Mouse (Mus musculus): ENCODE data around the gene 4931428F04Rik. TPM values are rescaled to one million over a fixed set of nuclear protein-coding genes. Genes with fewer than 3 reads are reported as not detected.
"Not testable (repeated sequence)": the region's sequence is repeated elsewhere in the genome, so short reads cannot be mapped to it uniquely, and the experiment has no call there.

4931428F04Rik gene
- total RNA-seq, 2 experiments from 2014 or later, result 2.8 to 6.3 TPM

- intact Hi-C loops (cut with DNase I), result no loop called here
Observed at GRCm38 (mm10) chr8:105309142-105309847, 19.6 kb upstream of the 4931428F04Rik start.

GRCm38 (mm10) chr8:105308428-105308827, 18.8 kb upstream of the 4931428F04Rik start:
- intact Hi-C loops (cut with DNase I), result no loop called here

More at GRCm38 (mm10) chr8:105309142-105309847, 19.6 kb upstream of the 4931428F04Rik start:
- DNase-seq, result no peak

GRCm38 (mm10) chr8:105307670-105308069, 18.0 kb upstream of the 4931428F04Rik start:
- DNase-seq, result no peak
- intact Hi-C loops (cut with DNase I), result no loop called here

More at GRCm38 (mm10) chr8:105308428-105308827, 18.8 kb upstream of the 4931428F04Rik start:
- DNase-seq, result no peak

GRCm38 (mm10) chr8:105306146-105306691, 16.6 kb upstream of the 4931428F04Rik start:
- no peak for DNase-seq
- intact Hi-C loops (cut with DNase I), result no loop called here

- peak; percentile 59 to 62 for DNase-seq
- intact Hi-C loops (cut with DNase I), result no loop called here
Observed at GRCm38 (mm10) chr8:105305211-105306145, 15.8 kb upstream of the 4931428F04Rik start, which contains the start of gene Elmo3. Elmo3 (plus strand) TSS chr8:105305601.

GRCm38 (mm10) chr8:105304325-105305210, 14.9 kb upstream of the 4931428F04Rik start:
- no peak for DNase-seq
- intact Hi-C loops (cut with DNase I), result no loop called here

- no peak for DNase-seq
- intact Hi-C loops (cut with DNase I), result no loop called here
Observed at GRCm38 (mm10) chr8:105303874-105304273, 14.2 kb upstream of the 4931428F04Rik start.

- DNase-seq, result no peak
- intact Hi-C loops (cut with DNase I), result no loop called here
Observed at GRCm38 (mm10) chr8:105303396-105303795, 13.7 kb upstream of the 4931428F04Rik start.

GRCm38 (mm10) chr8:105299962-105300361, 10.3 kb upstream of the 4931428F04Rik start:
- intact Hi-C loops (cut with DNase I), result loop anchor here (2.0 kb wide), 1 partner anchor 25 kb away; no protein-coding TSS in a partner anchor
- no peak for DNase-seq

- DNase-seq, result peak in 1 of 2 experiments; percentile 12
- intact Hi-C loops (cut with DNase I), result loop anchor here (2.0 kb wide), 1 partner anchor 26 kb away; no protein-coding TSS in a partner anchor
Observed at GRCm38 (mm10) chr8:105298351-105299252, 8.9 kb upstream of the 4931428F04Rik start.

- intact Hi-C loops (cut with DNase I), result loop anchor here (2.0 kb wide), 1 partner anchor 27 kb away; no protein-coding TSS in a partner anchor
- DNase-seq, result peak; percentile 95 to 96
Observed at GRCm38 (mm10) chr8:105297511-105298192, 8.0 kb upstream of the 4931428F04Rik start, which contains the start of gene E2f4. E2f4 (plus strand) TSS chr8:105297663.

- peak in 1 of 2 experiments; percentile 43 for DNase-seq
- intact Hi-C loops (cut with DNase I), result no loop called here
Observed at GRCm38 (mm10) chr8:105295895-105296573, 6.4 kb upstream of the 4931428F04Rik start, which contains the start of gene Exoc3l. Exoc3l (minus strand) TSS chr8:105296101.

- intact Hi-C loops (cut with DNase I), result no loop called here
- DNase-seq, result peak in 1 of 2 experiments; percentile 10
Observed at GRCm38 (mm10) chr8:105295256-105295655, 5.6 kb upstream of the 4931428F04Rik start.

GRCm38 (mm10) chr8:105294776-105295175, 5.1 kb upstream of the 4931428F04Rik start:
- intact Hi-C loops (cut with DNase I), result no loop called here
- no peak for DNase-seq

- DNase-seq, result no peak
- intact Hi-C loops (cut with DNase I), result no loop called here
Observed at GRCm38 (mm10) chr8:105293405-105293804, 3.7 kb upstream of the 4931428F04Rik start.

- DNase-seq, result no peak
- intact Hi-C loops (cut with DNase I), result no loop called here
Observed at GRCm38 (mm10) chr8:105292471-105292870, 2.8 kb upstream of the 4931428F04Rik start.

GRCm38 (mm10) chr8:105291802-105292201, 2.1 kb upstream of the 4931428F04Rik start:
- DNase-seq, result not testable (repeated sequence)
- intact Hi-C loops (cut with DNase I), result loop anchor here (2.0 kb wide), 1 partner anchor 171 kb away; no protein-coding TSS in a partner anchor

Data from heart, postnatal 10 days (tissue).